Mouse (Mus musculus): Measurements from ENCODE around the gene Adam23. TPM values are rescaled to one million over a fixed set of nuclear protein-coding genes. Genes with fewer than 3 reads are reported as not detected.
"Not testable (repeated sequence)": the region's sequence is repeated elsewhere in the genome, so short reads cannot be mapped to it uniquely, and the experiment has no call there.

Adam23 gene
- polyA plus RNA-seq, 1 experiment from 2014 or later: 8.9 TPM

DNA sequence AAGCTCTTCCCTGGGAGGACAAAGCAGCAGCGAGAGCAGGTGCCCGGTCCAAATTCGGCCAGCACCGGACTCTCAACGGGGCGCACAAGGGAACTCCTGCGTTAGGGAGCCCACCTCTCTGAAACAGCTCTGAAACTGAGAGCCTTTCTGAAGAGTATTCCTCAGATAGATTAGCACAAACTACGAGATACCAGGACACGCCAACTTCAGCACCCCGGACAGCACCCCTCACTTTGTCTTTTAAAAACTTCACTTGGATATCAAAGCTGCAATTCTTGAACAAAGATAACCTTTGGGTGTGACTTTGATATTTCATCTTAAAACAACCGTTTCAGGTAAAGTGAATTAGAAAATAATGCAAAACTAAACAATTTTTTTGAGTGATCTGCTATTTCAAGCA is 168.9 kb downstream of the Adam23 start:
- 1% methylated on average over 11 of the region's 11 CpGs for WGBS
- H3K36me3 ChIP-seq (ENCODE audit: poor library complexity, severe bottlenecking): no peaks in the 10 kb centered on the region
- no peaks in the 10 kb centered on the region for H3K9me3 ChIP-seq (replicated peaks)
- H3K4me2 ChIP-seq: peak overlapping the region; percentile 48
- no peak overlapping the region for H3K27ac ChIP-seq
- ATAC-seq: no peak
- H3K9ac ChIP-seq: no peak overlapping the region
- peak overlapping the region; percentile 1; the same call in 1 of the 2 replicates for H3K4me3 ChIP-seq
- H3K27me3 ChIP-seq: 0 out of 2 replicates have a peak, but pooled peaks cover 11% of the 10 kb centered on the region
- H3K4me1 ChIP-seq: peaks cover 5% of the 10 kb centered on the region

DNA sequence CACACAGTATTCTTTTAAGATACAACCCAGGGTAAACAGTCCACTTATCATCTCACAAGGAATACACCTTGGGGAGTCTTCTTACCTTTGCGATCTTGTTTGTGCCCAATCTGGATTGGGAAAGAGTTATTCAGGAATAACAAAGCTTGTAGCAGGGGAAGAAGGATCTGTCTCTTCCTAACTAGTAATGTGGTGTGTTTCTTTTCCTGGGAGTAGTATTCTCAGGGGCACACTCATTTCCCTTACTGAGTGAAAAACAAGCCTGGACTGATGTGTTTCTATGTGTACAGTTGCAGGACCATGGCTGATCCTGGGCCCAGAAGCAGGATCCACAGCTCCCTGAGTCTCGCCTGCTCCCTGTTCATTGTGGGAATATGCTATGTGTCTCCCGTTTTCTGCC is 170.0 kb downstream of the Adam23 start, which contains the start of gene Gm39653:
Gene Gm39653, plus strand, starts transcription at position 301 of the 400 bp plus-strand sequence.
- H3K27me3 ChIP-seq: 0 out of 2 replicates have a peak, but pooled peaks cover 11% of the 10 kb centered on the region
- no peak within 1 kb of the TSS for H3K4me3 ChIP-seq
- no peaks in the 10 kb centered on the region for H3K36me3 ChIP-seq (ENCODE audit: poor library complexity, severe bottlenecking)
- H3K4me1 ChIP-seq: peaks cover 5% of the 10 kb centered on the region
- ATAC-seq: no peak
- WGBS: 82% methylated on average over 3 of the region's 3 CpGs
- no peaks in the 10 kb centered on the region for H3K9me3 ChIP-seq (replicated peaks)
- H3K27ac ChIP-seq: no peak within 1 kb of the TSS
- no peak within 1 kb of the TSS for H3K4me2 ChIP-seq
- H3K9ac ChIP-seq: no peak within 1 kb of the TSS

DNA sequence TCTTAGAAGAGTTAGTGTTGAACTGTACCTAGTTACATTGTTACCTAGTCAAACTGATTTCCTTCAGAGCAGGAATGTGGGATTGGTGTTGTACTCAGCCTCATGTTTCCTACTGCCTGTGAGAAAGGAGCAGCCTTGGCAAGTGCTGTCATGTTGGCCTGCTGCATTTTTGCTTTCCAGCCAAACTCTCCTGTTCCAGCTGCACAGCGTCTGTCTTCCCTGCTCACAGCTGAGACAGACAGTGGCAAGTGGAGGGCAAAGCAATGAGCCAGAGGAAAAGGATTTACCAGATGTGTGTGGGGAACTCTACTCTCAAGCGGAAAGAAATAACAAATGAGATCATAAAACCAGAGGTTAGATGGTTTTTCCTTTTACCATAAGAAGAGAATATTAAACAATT is 182.5 kb downstream of the Adam23 start:
- Histone ChIP-seq H3K4me1 (no peaks in the 10 kb centered on the region), H3K9me3 (replicated peaks) (no peaks in the 10 kb centered on the region; the same call in 1 of the 2 replicates), H3K4me3 (no peak overlapping the region), H3K4me2 (no peak overlapping the region), H3K27me3 (no peaks in the 10 kb centered on the region; the same call in 1 of the 2 replicates), H3K9ac (no peak overlapping the region), H3K36me3 (ENCODE audit: poor library complexity, severe bottlenecking) (no peaks in the 10 kb centered on the region), H3K27ac (no peak overlapping the region)
- no peak for ATAC-seq
- WGBS: 64% methylated on average over 2 of the region's 2 CpGs

DNA sequence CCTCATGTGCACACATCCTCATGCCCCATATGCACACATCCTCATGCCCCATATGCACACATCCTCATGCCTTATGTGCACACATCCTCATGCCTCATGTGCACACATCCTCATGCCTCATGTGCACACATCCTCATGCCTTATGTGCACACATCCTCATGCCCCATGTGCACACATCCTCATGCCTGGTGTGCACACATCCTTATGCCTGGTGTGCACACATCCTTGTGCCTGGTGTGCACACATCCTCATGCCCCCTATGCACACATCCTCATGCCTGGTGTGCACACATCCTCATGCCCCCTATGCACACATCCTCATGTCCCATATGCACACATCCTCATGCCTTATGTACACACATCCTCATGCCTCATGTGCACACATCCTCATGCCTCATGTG is 184.7 kb downstream of the Adam23 start:
- not testable (repeated sequence) for ATAC-seq; H3K4me3 ChIP-seq; H3K4me2 ChIP-seq; H3K9ac ChIP-seq; H3K27me3 ChIP-seq; H3K4me1 ChIP-seq; H3K36me3 ChIP-seq (ENCODE audit: poor library complexity, severe bottlenecking); H3K9me3 ChIP-seq (replicated peaks); H3K27ac ChIP-seq

DNA sequence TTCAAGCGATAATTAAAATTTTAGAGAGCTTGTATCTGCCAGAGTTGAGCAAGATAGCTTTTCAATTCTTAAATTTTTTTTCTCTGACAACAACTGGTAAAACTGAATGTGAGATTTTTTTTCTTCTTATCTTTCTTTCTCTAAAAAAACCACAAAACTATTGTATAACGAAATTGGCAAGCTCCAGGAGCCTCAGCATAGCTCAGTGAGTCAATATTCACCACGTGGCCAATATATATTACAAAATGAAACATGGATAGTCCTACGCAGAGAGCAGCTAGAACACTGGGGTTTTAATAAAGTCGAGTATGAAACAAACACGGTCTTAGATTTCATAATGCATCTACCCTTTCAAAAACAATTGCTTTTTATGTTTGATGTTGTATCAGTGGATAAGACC is 194.2 kb downstream of the Adam23 start:
- Histone ChIP-seq H3K9me3 (replicated peaks) (no peaks in the 10 kb centered on the region), H3K27me3 (no peaks in the 10 kb centered on the region), H3K4me3 (no peak overlapping the region), H3K9ac (no peak overlapping the region), H3K27ac (no peak overlapping the region), H3K36me3 (ENCODE audit: poor library complexity, severe bottlenecking) (no peaks in the 10 kb centered on the region), H3K4me1 (no peaks in the 10 kb centered on the region), H3K4me2 (no peak overlapping the region)
- WGBS: 81% methylated on average over 6 of the region's 6 CpGs
- no peak for ATAC-seq

Other genes starting within 250 kb of the Adam23 start
- gene Gpr1, start 231.3 kb upstream of the Adam23 start, polyA plus RNA-seq (2015; fragmentation: Nextera tagmentation; extraction: Ambion mirVana): 0.14 and 0.48 TPM in 2 replicates
- 41.7 and 43.7 TPM in 2 replicates for gene Zdbf2, start 172.6 kb upstream of the Adam23 start, polyA plus RNA-seq (2015; fragmentation: Nextera tagmentation; extraction: Ambion mirVana)
- not detected in 2 replicates for gene Gm39653, start 170.1 kb downstream of the Adam23 start, polyA plus RNA-seq (2015; fragmentation: Nextera tagmentation; extraction: Ambion mirVana)
- gene Dytn, start 241.0 kb downstream of the Adam23 start, polyA plus RNA-seq (2015; fragmentation: Nextera tagmentation; extraction: Ambion mirVana): not detected in 2 replicates